Mouse (Mus musculus): ENCODE data around the gene Bach2.

The Bach2 gene

GRCm38 (mm10) chr4:32430136-32430535, 191.5 kb downstream of the Bach2 start:
- no peak for DNase-seq (ENCODE audit: low spot score)

GRCm38 (mm10) chr4:32430981-32431380, 192.4 kb downstream of the Bach2 start:
- DNase-seq (ENCODE audit: low spot score), result no peak

GRCm38 (mm10) chr4:32432271-32432781, 193.7 kb downstream of the Bach2 start:
- no peak for DNase-seq (ENCODE audit: low spot score)

GRCm38 (mm10) chr4:32432945-32433344, 194.3 kb downstream of the Bach2 start:
- no peak for DNase-seq (ENCODE audit: low spot score)

GRCm38 (mm10) chr4:32434612-32435011, 196.0 kb downstream of the Bach2 start:
- DNase-seq (ENCODE audit: low spot score), result no peak

- no peak for DNase-seq (ENCODE audit: low spot score)
These were observed 201.6 kb downstream of the Bach2 start for GRCm38 (mm10) chr4:32439974-32440739.

- no peak for DNase-seq (ENCODE audit: low spot score)
These were observed 202.1 kb downstream of the Bach2 start for GRCm38 (mm10) chr4:32440740-32441072.

GRCm38 (mm10) chr4:32444671-32445196, 206.1 kb downstream of the Bach2 start:
- no peak for DNase-seq (ENCODE audit: low spot score)

- DNase-seq (ENCODE audit: low spot score), result no peak
These were observed 209.2 kb downstream of the Bach2 start for GRCm38 (mm10) chr4:32447850-32448249.

GRCm38 (mm10) chr4:32461986-32462385, 223.4 kb downstream of the Bach2 start:
- no peak for DNase-seq (ENCODE audit: low spot score)

- no peak for DNase-seq (ENCODE audit: low spot score)
These were observed 224.5 kb downstream of the Bach2 start for GRCm38 (mm10) chr4:32463065-32463464.

- no peak for DNase-seq (ENCODE audit: low spot score)
These were observed 225.9 kb downstream of the Bach2 start for GRCm38 (mm10) chr4:32464540-32464939.

GRCm38 (mm10) chr4:32466031-32466430, 227.4 kb downstream of the Bach2 start:
- no peak for DNase-seq (ENCODE audit: low spot score)

GRCm38 (mm10) chr4:32477977-32478660, 239.5 kb downstream of the Bach2 start:
- no peak for DNase-seq (ENCODE audit: low spot score)

- DNase-seq (ENCODE audit: low spot score), result no peak
These were observed 240.6 kb downstream of the Bach2 start for GRCm38 (mm10) chr4:32479231-32479630.

GRCm38 (mm10) chr4:32479801-32480700, 241.4 kb downstream of the Bach2 start:
- no peak for DNase-seq (ENCODE audit: low spot score)

GRCm38 (mm10) chr4:32481366-32482055, 242.9 kb downstream of the Bach2 start:
- no peak for DNase-seq (ENCODE audit: low spot score)

GRCm38 (mm10) chr4:32482138-32482537, 243.5 kb downstream of the Bach2 start:
- no peak for DNase-seq (ENCODE audit: low spot score)

- DNase-seq (ENCODE audit: low spot score), result no peak
These were observed 244.3 kb downstream of the Bach2 start for GRCm38 (mm10) chr4:32482936-32483335.

- DNase-seq (ENCODE audit: low spot score), result no peak
These were observed 247.2 kb downstream of the Bach2 start for GRCm38 (mm10) chr4:32485848-32486247.

GRCm38 (mm10) chr4:32486654-32487398, 248.2 kb downstream of the Bach2 start:
- DNase-seq (ENCODE audit: low spot score), result no peak

Data from c-Kit-positive CD71-positive TER-119-positive erythroid progenitor cells, embryonic 14.5 days (primary cell).